Mouse (Mus musculus) common myeloid progenitor, adult 5-6 weeks (primary cell): ENCODE results near the gene Cfap77. TPM values are rescaled to one million over a fixed set of nuclear protein-coding genes. Genes with fewer than 3 reads are reported as not detected.
"Not testable (repeated sequence)": the region's sequence is repeated elsewhere in the genome, so short reads cannot be mapped to it uniquely, and the experiment has no call there.

Experiments used
- ATAC-seq: replicated peaks from 2 replicates; pipeline ENCODE4 v1.8.0; 2016; ENCODE audit warnings: low read depth, mild to moderate bottlenecking, moderate TSS enrichment, inconsistent platforms; ENCODE audit not compliant: poor library complexity, severe bottlenecking
- total RNA-seq: library from RNA; stranded (forward); fragments of 200-1000, 187-1606 nt; gene quantifications from 2 replicates; pipeline ENCODE4 v1.2.3, GENCODE M21; 2017

Gene Cfap77
- total RNA-seq: not detected in 2 replicates

GRCm38 (mm10) chr2:29054991-29055390 is at the start of gene Cfap77:
TSS of gene Cfap77 (minus strand) at chr2:29055066.
- ATAC-seq: peak; percentile 46

GRCm38 (mm10) chr2:29102416-29103377 is 47.8 kb upstream of the Cfap77 start:
- ATAC-seq: not testable (repeated sequence)

GRCm38 (mm10) chr2:29100822-29101534 is 46.1 kb upstream of the Cfap77 start:
- 0 out of 2 replicates have a peak, but pooled peaks have one; percentile 50 for ATAC-seq

GRCm38 (mm10) chr2:29099646-29100045 is 44.8 kb upstream of the Cfap77 start:
- no peak for ATAC-seq

- no peak for ATAC-seq
These were observed 43.9 kb upstream of the Cfap77 start for GRCm38 (mm10) chr2:29098786-29099185.

- ATAC-seq: not testable (repeated sequence)
These were observed 43.1 kb upstream of the Cfap77 start for GRCm38 (mm10) chr2:29097955-29098354.

GRCm38 (mm10) chr2:29097465-29097864 is 42.6 kb upstream of the Cfap77 start:
- ATAC-seq: no peak

- no peak for ATAC-seq
These were observed 41.9 kb upstream of the Cfap77 start for GRCm38 (mm10) chr2:29096751-29097150.

GRCm38 (mm10) chr2:29095674-29096073 is 40.8 kb upstream of the Cfap77 start:
- no peak for ATAC-seq

GRCm38 (mm10) chr2:29089276-29089675 is 34.4 kb upstream of the Cfap77 start:
- not testable (repeated sequence) for ATAC-seq

GRCm38 (mm10) chr2:29086026-29086425 is 31.2 kb upstream of the Cfap77 start:
- no peak for ATAC-seq

GRCm38 (mm10) chr2:29081965-29082364 is 27.1 kb upstream of the Cfap77 start:
- no peak for ATAC-seq

GRCm38 (mm10) chr2:29076226-29076625 is 21.4 kb upstream of the Cfap77 start:
- no peak for ATAC-seq

GRCm38 (mm10) chr2:29075331-29076070 is 20.6 kb upstream of the Cfap77 start:
- ATAC-seq: no peak

GRCm38 (mm10) chr2:29074676-29075075 is 19.8 kb upstream of the Cfap77 start:
- no peak for ATAC-seq

- ATAC-seq: no peak
These were observed 11.5 kb upstream of the Cfap77 start for GRCm38 (mm10) chr2:29066410-29066809.

GRCm38 (mm10) chr2:29065796-29066195 is 10.9 kb upstream of the Cfap77 start:
- ATAC-seq: no peak

- peak; percentile 94 for ATAC-seq
These were observed 5.3 kb upstream of the Cfap77 start, which contains the start of gene Ttf1 for GRCm38 (mm10) chr2:29060135-29060597. TSS of gene Ttf1 (plus strand) at chr2:29060262.

- ATAC-seq: no peak
These were observed 326 bp downstream of the Cfap77 start for GRCm38 (mm10) chr2:29054545-29054935.
